Mouse (Mus musculus) heart, postnatal 0 days (tissue): ENCODE measurements around the gene Cnnm2.

Experiments
- CTCF ChIP-seq: IDR thresholded peaks from 2 replicates; pipeline ENCODE4 v1.5.1; 2016; ENCODE audit warnings: antibody characterized with exemption, control low read depth, low read depth
- EP300 ChIP-seq: IDR thresholded peaks from 2 replicates; pipeline ENCODE4 v1.6.1; 2016; ENCODE audit warnings: antibody characterized with exemption, low read depth

GRCm38 (mm10) chr19:46784502-46784901 lies 23.1 kb downstream of the Cnnm2 start:
- TF ChIP-seq CTCF = no peak
- TF ChIP-seq EP300 = no peak
